Mouse (Mus musculus) adrenal gland (tissue): ENCODE measurements around the gene BC028528.
"Not testable (repeated sequence)": the region's sequence is repeated elsewhere in the genome, so short reads cannot be mapped to it uniquely, and the experiment has no call there.

Experiments
- intact Hi-C: fragments of 180-260 bp; cut with DNase I; formaldehyde crosslinking; loops from one replicate; pipeline ENCODE4 v1.15.1; 2025

BC028528 gene

GRCm38 (mm10) chr3:95881979-95882815 is 9.6 kb downstream of the BC028528 start, which contains the start of gene Ciart:
Gene Ciart (minus strand): TSS chr3:95882251.
- intact Hi-C loops: loop anchor here (10.0 kb wide), 1 partner anchor 173 kb away; the partner anchor contains the start of gene Vps45

GRCm38 (mm10) chr3:95879063-95879462 is 12.7 kb downstream of the BC028528 start:
- intact Hi-C loops: loop anchor here (10.0 kb wide), 1 partner anchor 276 kb away; no protein-coding TSS in a partner anchor

- intact Hi-C loops: loop anchor here (10.0 kb wide), 1 partner anchor 283 kb away; no protein-coding TSS in a partner anchor
These were observed 19.8 kb downstream of the BC028528 start for GRCm38 (mm10) chr3:95872048-95872447.

- intact Hi-C loops: loop anchor here (10.0 kb wide), 1 partner anchor 283 kb away; no protein-coding TSS in a partner anchor
These were observed 20.4 kb downstream of the BC028528 start, which contains the start of gene Mrps21 for GRCm38 (mm10) chr3:95871392-95871867. Gene Mrps21 (minus strand): TSS chr3:95871519.

GRCm38 (mm10) chr3:95870976-95871375 is 20.8 kb downstream of the BC028528 start:
- intact Hi-C loops: loop anchor here (10.0 kb wide), 1 partner anchor 284 kb away; no protein-coding TSS in a partner anchor

GRCm38 (mm10) chr3:95867408-95867807 is 24.4 kb downstream of the BC028528 start:
- intact Hi-C loops: no loop called here

GRCm38 (mm10) chr3:95866071-95866470 is 25.7 kb downstream of the BC028528 start:
- intact Hi-C loops: no loop called here

GRCm38 (mm10) chr3:95865571-95865970 is 26.2 kb downstream of the BC028528 start:
- intact Hi-C loops: no loop called here

GRCm38 (mm10) chr3:95865050-95865449 is 26.8 kb downstream of the BC028528 start:
- intact Hi-C loops: no loop called here

GRCm38 (mm10) chr3:95863578-95863977 is 28.2 kb downstream of the BC028528 start:
- intact Hi-C loops: loop anchor here (5.0 kb wide), 1 partner anchor 44 kb away; no protein-coding TSS in a partner anchor

- intact Hi-C loops: loop anchor here (5.0 kb wide), 1 partner anchor 46 kb away; no protein-coding TSS in a partner anchor
These were observed 30.0 kb downstream of the BC028528 start for GRCm38 (mm10) chr3:95861796-95862195.

- intact Hi-C loops: loop anchor here (5.0 kb wide), 1 partner anchor 46 kb away; no protein-coding TSS in a partner anchor
These were observed 30.6 kb downstream of the BC028528 start for GRCm38 (mm10) chr3:95861216-95861615.

GRCm38 (mm10) chr3:95860323-95860722 is 31.5 kb downstream of the BC028528 start:
- intact Hi-C loops: loop anchor here (5.0 kb wide), 1 partner anchor 47 kb away; no protein-coding TSS in a partner anchor

- intact Hi-C loops: not testable (repeated sequence)
These were observed 33.5 kb downstream of the BC028528 start for GRCm38 (mm10) chr3:95858278-95858677.

- intact Hi-C loops: not testable (repeated sequence)
These were observed 34.8 kb downstream of the BC028528 start for GRCm38 (mm10) chr3:95857050-95857449.

GRCm38 (mm10) chr3:95856115-95856514 is 35.7 kb downstream of the BC028528 start:
- intact Hi-C loops: no loop called here

- intact Hi-C loops: no loop called here
These were observed 36.2 kb downstream of the BC028528 start, which contains the start of gene Prpf3 for GRCm38 (mm10) chr3:95855502-95856089. Gene Prpf3 (minus strand): TSS chr3:95855885.

- intact Hi-C loops: no loop called here
These were observed 40.5 kb downstream of the BC028528 start for GRCm38 (mm10) chr3:95851317-95851716.

GRCm38 (mm10) chr3:95850611-95851010 is 41.2 kb downstream of the BC028528 start:
- intact Hi-C loops: no loop called here

- intact Hi-C loops: loop anchor here (10.0 kb wide), 2 partner anchors 68 to 368 kb away; no protein-coding TSS in a partner anchor
These were observed 49.1 kb downstream of the BC028528 start for GRCm38 (mm10) chr3:95842503-95843214.

GRCm38 (mm10) chr3:95839250-95839649 is 52.6 kb downstream of the BC028528 start:
- intact Hi-C loops: no loop called here
